Mouse (Mus musculus) myocyte (in vitro differentiated cells): ENCODE data around the gene Ubr2.

Source experiments
- MAX ChIP-seq: IDR thresholded peaks from one replicate; pipeline ENCODE4 v1.6.1; 2011; ENCODE audit warnings: low read depth, mild to moderate bottlenecking, control low read depth
- POLR2A ChIP-seq: IDR thresholded peaks from one replicate; pipeline ENCODE4 v1.6.1; 2011; ENCODE audit warnings: low read depth, mild to moderate bottlenecking, control low read depth, moderate library complexity; ENCODE audit not compliant: insufficient read length
- POLR2AphosphoS2 ChIP-seq: IDR thresholded peaks from one replicate; pipeline ENCODE4 v1.6.1; 2011; ENCODE audit warnings: low read depth, control low read depth; ENCODE audit not compliant: insufficient read length
- TCF12 ChIP-seq: IDR thresholded peaks from one replicate; pipeline ENCODE4 v1.6.1; 2011; ENCODE audit warnings: mild to moderate bottlenecking, control low read depth; ENCODE audit not compliant: poor library complexity, insufficient read depth, severe bottlenecking
- USF1 ChIP-seq: IDR thresholded peaks from one replicate; pipeline ENCODE4 v1.6.1; 2011; ENCODE audit warnings: low read depth, mild to moderate bottlenecking, control low read depth, moderate library complexity

DNA sequence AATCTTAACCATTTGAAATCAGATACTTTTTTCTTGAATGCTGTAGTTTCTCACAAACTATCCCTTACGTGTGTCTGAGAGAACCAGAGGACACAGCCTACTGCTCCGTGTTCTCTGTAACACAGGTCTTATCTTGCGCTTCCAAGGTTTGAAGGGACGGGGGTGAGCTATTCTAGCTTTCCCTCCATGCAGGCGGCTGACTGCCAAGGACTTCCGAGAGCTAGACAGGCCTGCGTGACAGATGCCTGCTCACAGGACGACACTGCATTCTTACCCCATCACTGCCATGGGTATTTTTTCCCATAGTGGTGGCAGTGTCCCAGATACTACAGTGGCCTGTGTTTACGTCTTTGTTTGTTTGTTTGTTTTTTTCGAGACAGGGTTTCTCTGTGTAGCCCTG is 50.1 kb downstream of the Ubr2 start:
- TF ChIP-seq POLR2AphosphoS2 (no peak), POLR2A (no peak), TCF12 (no peak), USF1 (no peak), MAX (no peak)
